Mouse (Mus musculus): ENCODE data around the gene Rpl18a.

Gene Rpl18a

GRCm38 (mm10) chr8:70862824-70863641 lies 34.2 kb downstream of the Rpl18a start, which contains the start of gene Kcnn1:
TSS of gene Kcnn1 (minus strand) at chr8:70863258.
- DNase-seq (ENCODE audit: low read depth in 1 of 2, low spot score in 2 of 2), result no peak

- DNase-seq (ENCODE audit: low read depth in 1 of 2, low spot score in 2 of 2), result no peak
These were observed 39.7 kb downstream of the Rpl18a start for GRCm38 (mm10) chr8:70857516-70857915.

- no peak for DNase-seq (ENCODE audit: low read depth in 1 of 2, low spot score in 2 of 2)
These were observed 40.5 kb downstream of the Rpl18a start for GRCm38 (mm10) chr8:70856541-70857197.

GRCm38 (mm10) chr8:70856028-70856427 lies 41.2 kb downstream of the Rpl18a start:
- DNase-seq (ENCODE audit: low read depth in 1 of 2, low spot score in 2 of 2), result no peak

GRCm38 (mm10) chr8:70853863-70854262 lies 43.3 kb downstream of the Rpl18a start:
- no peak for DNase-seq (ENCODE audit: low read depth in 1 of 2, low spot score in 2 of 2)

- DNase-seq (ENCODE audit: low read depth in 1 of 2, low spot score in 2 of 2), result no peak
These were observed 44.5 kb downstream of the Rpl18a start for GRCm38 (mm10) chr8:70852595-70853231.

- no peak for DNase-seq (ENCODE audit: low read depth in 1 of 2, low spot score in 2 of 2)
These were observed 45.4 kb downstream of the Rpl18a start for GRCm38 (mm10) chr8:70851837-70852236.

GRCm38 (mm10) chr8:70850947-70851346 lies 46.3 kb downstream of the Rpl18a start:
- no peak for DNase-seq (ENCODE audit: low read depth in 1 of 2, low spot score in 2 of 2)

GRCm38 (mm10) chr8:70850132-70850845 lies 46.9 kb downstream of the Rpl18a start:
- no peak for DNase-seq (ENCODE audit: low read depth in 1 of 2, low spot score in 2 of 2)

GRCm38 (mm10) chr8:70849333-70849990 lies 47.8 kb downstream of the Rpl18a start:
- no peak for DNase-seq (ENCODE audit: low read depth in 1 of 2, low spot score in 2 of 2)

- DNase-seq (ENCODE audit: low read depth in 1 of 2, low spot score in 2 of 2), result no peak
These were observed 50.6 kb downstream of the Rpl18a start for GRCm38 (mm10) chr8:70846371-70847154.

GRCm38 (mm10) chr8:70845108-70845507 lies 52.1 kb downstream of the Rpl18a start:
- DNase-seq (ENCODE audit: low read depth in 1 of 2, low spot score in 2 of 2), result no peak
